Mouse (Mus musculus): ENCODE results near the gene Vsx1.

DNA sequence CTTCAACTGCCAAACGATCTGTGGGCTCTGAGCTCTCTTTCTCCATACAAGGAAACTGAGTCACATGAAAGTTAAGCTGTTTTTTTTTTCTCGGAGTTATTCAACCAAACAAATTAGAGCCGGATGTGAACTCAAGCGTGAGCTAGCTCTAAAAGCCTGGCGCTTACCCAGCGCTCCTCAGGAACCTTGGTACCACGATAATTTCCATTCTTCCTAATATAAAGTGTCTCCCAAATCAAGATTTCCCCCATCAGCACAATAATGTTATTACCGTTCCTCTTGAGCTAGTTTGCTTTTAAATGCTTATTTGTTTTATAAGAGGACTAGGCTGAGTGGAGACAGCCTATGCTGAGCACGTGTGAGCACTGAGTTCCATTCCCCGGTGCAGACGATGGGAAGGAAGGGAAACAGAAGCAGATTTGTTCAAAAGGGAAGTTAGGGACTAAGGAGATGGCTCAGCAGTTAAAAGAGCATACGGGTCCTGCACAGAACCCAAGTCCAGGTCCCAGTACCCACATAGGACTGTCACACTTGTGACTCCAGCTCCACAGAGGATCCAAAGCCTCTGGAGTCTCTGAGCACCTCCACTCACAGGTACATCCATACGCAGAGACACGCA, 41.4 kb downstream of the Vsx1 start:
- TF ChIP-seq POLR2A (IDR thresholded peaks at IDR 0.05; ENCODE audit: insufficient read depth, low read length) (no peak), CTCF (IDR thresholded peaks at IDR 0.05; ENCODE audit: low read depth, low read length) (no peak), EP300 (IDR thresholded peaks at IDR 0.05; ENCODE audit: insufficient read depth, low read depth, low read length) (no peak)

Data from ES-Bruce4 (cell line).